In genomic region chr7:96024048-96024447, GRCm38 (mm10) we compare ENCODE assay signal across 16 mouse cellular contexts.
"Had no signal": no experiment of that assay in that cellular context is flagged by ENCODE, and none has a peak within 500 bp of the region (broad histone marks: within the 10 kb centered on the region; RNA-seq: fewer than 3 reads in every experiment).

No protein-coding gene starts in this region.

- H3K27ac ChIP-seq: left cerebral cortex, adult 2 months; limb, embryonic 10.5 days; liver, embryonic 15.5 days; macrophage; midbrain, embryonic 12.5 days; stomach, postnatal 0 days had no signal

- H3K36me3 ChIP-seq: limb, embryonic 10.5 days; liver, embryonic 15.5 days; midbrain, embryonic 12.5 days had no signal

- H3K4me3 ChIP-seq: left cerebral cortex, adult 2 months; limb, embryonic 10.5 days; liver, embryonic 15.5 days; megakaryocyte, embryonic 14.5 days; midbrain, embryonic 12.5 days had no signal

- H3K9ac ChIP-seq: liver, embryonic 15.5 days; midbrain, embryonic 12.5 days had no signal

- H3K4me1 ChIP-seq: limb, embryonic 10.5 days; liver, embryonic 15.5 days; megakaryocyte, embryonic 14.5 days; midbrain, embryonic 12.5 days had no signal

- H3K27me3 ChIP-seq: liver, embryonic 15.5 days; megakaryocyte, embryonic 14.5 days; midbrain, embryonic 12.5 days had no signal

- H3K4me2 ChIP-seq: liver, embryonic 11.5 days; liver, embryonic 15.5 days; midbrain, embryonic 12.5 days had no signal

- H3K9me3 ChIP-seq: limb, embryonic 10.5 days; liver, embryonic 15.5 days; midbrain, embryonic 12.5 days had no signal

- DNase-seq: kidney, adult 11 months; kidney, postnatal 10 days; kidney, postnatal 4 days; lung, adult 2 months; lung, postnatal 10 days; right cerebral cortex, postnatal 25 days; thymus, adult 18-20 months; thymus, postnatal 14 days had no signal
